Mouse (Mus musculus) E14TG2a.4 (cell line): ENCODE measurements at regions not wholly inside any gene's neighbourhood (a gene's known extent, or its start where the extent isn't known, plus 50 kb on each side); places are given as distances from the start of the nearest gene placed in this dataset.

Experiments used
- H3K27me3 ChIP-seq: 2 replicates; pipeline ENCODE4 v1.6.1; 2014; ENCODE audit warnings: low read length, control low read depth; ENCODE audit not compliant: insufficient read depth
- H3K36me3 ChIP-seq: 2 replicates; pipeline ENCODE4 v1.6.1; 2014; ENCODE audit warnings: low read length, control low read depth; ENCODE audit not compliant: insufficient read depth
- H3K4me1 ChIP-seq: replicated peaks from 2 replicates; pipeline ENCODE4 v1.6.1; 2014; ENCODE audit warnings: low read depth, low read length, control low read depth
- H3K4me3 ChIP-seq: replicated peaks from 2 replicates; pipeline ENCODE4 v1.5.1; 2014; ENCODE audit warnings: mild to moderate bottlenecking, low read length
- H3K9me3 ChIP-seq: 2 replicates; pipeline ENCODE4 v1.6.1; 2014; ENCODE audit warnings: low read length, control low read depth
- CTCF ChIP-seq: conservative IDR thresholded peaks from 2 replicates; pipeline ENCODE4 v1.5.1; 2014; ENCODE audit warnings: low read length
- NANOG ChIP-seq: IDR thresholded peaks from 2 replicates; pipeline ENCODE4 v1.6.1; 2014; ENCODE audit warnings: borderline replicate concordance, low read length, mixed read lengths
- POU5F1 ChIP-seq: IDR thresholded peaks from 2 replicates; pipeline ENCODE4 v1.6.1; 2014; ENCODE audit warnings: low read length, borderline replicate concordance

DNA sequence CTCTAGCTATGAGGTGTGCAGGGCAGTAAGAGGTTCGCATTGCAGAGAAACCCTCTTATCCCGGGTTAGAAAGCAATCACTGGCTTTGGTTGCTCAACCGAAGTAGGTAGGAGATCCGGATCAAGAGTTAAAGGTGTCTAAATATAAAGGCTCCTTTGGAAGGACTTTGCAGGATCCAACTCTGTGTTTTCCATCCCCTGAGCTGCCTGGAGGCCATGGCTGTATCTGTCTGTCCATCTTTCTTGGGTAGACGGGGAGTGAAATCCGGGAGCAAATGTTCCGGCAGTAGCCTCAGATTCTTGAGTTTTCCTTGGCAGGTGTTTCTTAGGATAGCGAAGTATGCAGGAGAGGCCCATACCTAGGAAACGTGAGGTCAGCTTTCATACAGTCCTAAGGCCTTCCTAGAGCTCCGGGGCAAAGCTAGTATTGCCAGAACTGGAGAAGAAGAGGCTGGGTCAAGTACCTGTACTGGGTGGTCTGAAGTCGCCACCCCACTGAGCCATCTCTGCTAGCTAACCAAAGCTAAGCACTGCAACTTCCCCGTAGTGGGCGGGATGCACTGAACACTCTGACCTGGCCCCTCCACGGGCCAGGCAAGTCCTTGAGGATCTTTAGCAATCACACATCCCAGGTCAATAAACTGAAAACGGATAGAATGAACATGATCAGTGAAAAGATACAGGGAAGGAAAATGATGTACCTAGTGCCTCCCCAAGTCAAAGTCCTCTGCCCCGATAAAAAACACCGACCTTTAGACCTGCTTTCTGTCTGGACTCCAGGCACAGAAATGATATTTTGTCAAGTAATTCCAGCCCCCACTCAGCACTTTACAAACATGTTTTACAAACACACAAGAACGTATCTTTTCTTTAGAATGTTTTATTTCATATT is 160.5 kb upstream of the Cypt12 start:
- TF ChIP-seq NANOG (no peak), CTCF (no peak), POU5F1 (no peak)
- Histone ChIP-seq H3K9me3 (no peaks in the 10 kb centered on the region), H3K4me3 (peak overlapping the region; percentile 29; the same call in 1 of the 2 replicates), H3K4me1 (peaks cover 45% of the 10 kb centered on the region), H3K27me3 (peaks cover 62% of the 10 kb centered on the region), H3K36me3 (no peaks in the 10 kb centered on the region)

DNA sequence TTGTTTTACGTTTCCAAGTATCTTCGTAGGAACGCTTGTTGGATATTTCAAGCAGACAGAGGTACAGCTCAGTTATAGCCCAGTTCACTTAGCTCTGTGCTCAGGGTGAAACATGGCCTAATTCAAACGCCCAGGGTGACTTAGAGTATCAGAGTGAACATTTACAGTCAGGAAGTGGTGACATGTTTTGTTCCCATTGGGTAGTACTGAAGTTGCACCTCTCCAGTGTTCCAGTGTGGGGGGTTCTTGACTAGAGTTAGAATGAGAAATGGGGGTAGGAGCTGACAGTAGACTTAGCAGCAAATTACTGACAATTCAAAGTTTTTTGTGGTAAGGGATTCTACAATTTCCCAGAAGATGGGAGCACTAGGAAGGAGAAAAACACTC is 159.9 kb upstream of the Cypt12 start:
- no peak for TF ChIP-seq CTCF
- no peak for TF ChIP-seq POU5F1
- no peak for TF ChIP-seq NANOG
- Histone ChIP-seq H3K4me1 (peaks cover 48% of the 10 kb centered on the region), H3K36me3 (no peaks in the 10 kb centered on the region), H3K9me3 (no peaks in the 10 kb centered on the region), H3K4me3 (no peak overlapping the region), H3K27me3 (peaks cover 65% of the 10 kb centered on the region)

DNA sequence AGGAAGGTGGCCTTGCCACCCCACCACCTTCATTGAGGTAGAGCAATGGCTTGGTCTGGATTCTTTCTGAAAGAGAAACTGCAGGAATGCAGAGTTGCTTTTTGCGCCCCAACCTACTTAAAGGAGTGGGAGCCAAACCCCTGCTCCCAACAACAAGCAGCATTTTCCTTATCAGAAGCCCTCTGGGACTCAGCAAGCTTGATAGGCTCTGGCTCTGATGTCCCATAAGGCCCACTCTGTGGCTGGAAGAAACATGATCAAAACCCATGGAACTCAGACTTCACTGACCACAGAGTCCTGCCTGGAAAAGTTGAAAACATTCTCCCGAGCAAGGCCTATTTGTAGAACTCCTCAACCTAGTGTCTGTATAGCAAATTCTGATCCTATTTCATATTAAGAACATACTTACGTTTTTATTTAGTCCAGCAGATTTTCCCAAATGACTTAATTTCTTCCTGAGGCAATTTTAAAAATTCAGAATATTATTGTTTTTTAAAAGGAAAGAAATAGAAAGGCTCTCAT is 159.4 kb upstream of the Cypt12 start:
- H3K9me3 ChIP-seq: no peaks in the 10 kb centered on the region
- TF ChIP-seq POU5F1 (no peak), CTCF (no peak), NANOG (no peak)
- no peaks in the 10 kb centered on the region for H3K36me3 ChIP-seq
- peaks cover 70% of the 10 kb centered on the region for H3K27me3 ChIP-seq
- H3K4me1 ChIP-seq: peaks cover 52% of the 10 kb centered on the region
- no peak overlapping the region for H3K4me3 ChIP-seq

DNA sequence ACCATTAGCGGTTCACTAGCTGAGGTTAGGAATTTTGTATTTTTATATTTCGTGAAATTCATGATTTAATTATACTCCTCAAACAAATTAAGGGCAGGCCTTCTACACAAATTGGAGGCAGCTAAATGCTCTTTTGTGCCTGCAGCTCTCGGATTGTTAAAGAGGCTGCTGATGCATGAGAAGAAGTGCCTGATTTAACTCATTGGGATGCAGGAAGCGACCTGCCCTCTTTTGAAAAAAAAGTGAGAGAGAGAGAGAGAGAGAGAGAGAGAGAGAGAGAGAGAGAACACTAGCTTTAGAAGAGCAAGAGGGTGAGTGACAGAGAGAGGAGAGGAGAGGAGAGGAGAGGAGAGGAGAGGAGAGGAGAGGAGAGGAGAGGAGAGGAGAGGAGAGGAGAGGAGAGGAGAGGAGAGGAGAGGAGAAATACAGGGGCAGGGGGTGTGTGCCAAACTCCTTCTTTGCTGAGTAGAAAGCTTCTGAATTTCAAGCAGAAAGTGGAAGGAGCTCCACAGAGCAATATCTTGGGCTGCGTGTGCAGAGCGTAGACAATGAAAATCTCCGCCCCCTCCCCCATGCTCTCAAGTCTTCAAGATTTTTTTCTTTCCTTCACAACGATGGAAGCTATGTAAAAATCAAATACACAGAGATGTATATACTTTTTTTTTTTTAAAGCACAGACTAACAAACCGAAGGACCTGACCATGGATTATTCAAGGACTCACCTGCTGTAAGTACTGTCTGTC is 158.6 kb upstream of the Cypt12 start:
- H3K4me3 ChIP-seq: no peak overlapping the region
- H3K9me3 ChIP-seq: no peaks in the 10 kb centered on the region
- H3K36me3 ChIP-seq: no peaks in the 10 kb centered on the region
- peaks cover 75% of the 10 kb centered on the region for H3K27me3 ChIP-seq
- TF ChIP-seq POU5F1: no peak
- no peak for TF ChIP-seq NANOG
- TF ChIP-seq CTCF: no peak
- H3K4me1 ChIP-seq: peaks cover 52% of the 10 kb centered on the region

DNA sequence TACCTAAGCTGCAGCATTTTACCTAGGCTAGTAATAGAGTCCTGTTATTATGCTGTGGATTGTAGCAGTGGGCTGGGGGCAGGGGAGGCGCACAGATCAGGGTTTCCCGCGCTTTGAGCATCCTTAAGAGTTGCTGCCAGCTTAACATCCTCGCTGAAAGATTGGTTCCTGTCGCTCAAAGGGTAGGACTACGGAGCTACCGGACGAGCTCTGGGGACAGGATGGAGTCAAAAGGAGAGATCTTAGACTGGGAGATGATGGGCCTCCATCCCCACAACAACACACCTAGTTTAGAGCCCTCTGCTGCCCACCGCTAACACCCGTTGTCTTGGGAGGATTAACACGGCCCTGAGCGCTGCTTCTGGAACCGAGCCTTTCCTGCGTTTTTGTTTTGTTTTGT is 157.9 kb upstream of the Cypt12 start:
- Histone ChIP-seq H3K4me1 (peaks cover 55% of the 10 kb centered on the region), H3K27me3 (peaks cover 78% of the 10 kb centered on the region), H3K36me3 (no peaks in the 10 kb centered on the region), H3K9me3 (no peaks in the 10 kb centered on the region), H3K4me3 (no peak overlapping the region)
- TF ChIP-seq NANOG (no peak), POU5F1 (no peak), CTCF (no peak)

DNA sequence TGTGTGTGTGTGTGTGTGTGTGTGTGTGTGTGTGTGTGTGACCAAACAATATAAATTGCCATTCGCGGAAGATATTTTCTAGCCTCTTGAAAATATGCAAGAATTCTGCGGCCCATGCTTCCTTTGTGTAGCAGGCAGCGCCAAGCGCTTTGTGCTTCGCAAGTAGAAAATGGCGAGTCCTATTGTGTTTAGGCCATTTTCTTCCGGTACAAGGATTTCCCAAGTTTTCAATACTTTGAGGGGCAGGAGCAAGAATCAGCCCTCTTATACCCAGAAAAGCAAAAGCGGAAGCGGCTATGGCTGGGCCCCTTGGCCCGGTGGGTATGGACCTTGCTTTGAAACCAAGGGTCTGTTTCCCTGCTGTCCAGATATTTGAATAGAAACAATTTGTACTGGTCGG is 157.4 kb upstream of the Cypt12 start:
- H3K27me3 ChIP-seq: peaks cover 78% of the 10 kb centered on the region
- H3K36me3 ChIP-seq: no peaks in the 10 kb centered on the region
- TF ChIP-seq POU5F1 (no peak), CTCF (no peak)
- peaks cover 54% of the 10 kb centered on the region for H3K4me1 ChIP-seq
- H3K4me3 ChIP-seq: no peak overlapping the region
- H3K9me3 ChIP-seq: no peaks in the 10 kb centered on the region

DNA sequence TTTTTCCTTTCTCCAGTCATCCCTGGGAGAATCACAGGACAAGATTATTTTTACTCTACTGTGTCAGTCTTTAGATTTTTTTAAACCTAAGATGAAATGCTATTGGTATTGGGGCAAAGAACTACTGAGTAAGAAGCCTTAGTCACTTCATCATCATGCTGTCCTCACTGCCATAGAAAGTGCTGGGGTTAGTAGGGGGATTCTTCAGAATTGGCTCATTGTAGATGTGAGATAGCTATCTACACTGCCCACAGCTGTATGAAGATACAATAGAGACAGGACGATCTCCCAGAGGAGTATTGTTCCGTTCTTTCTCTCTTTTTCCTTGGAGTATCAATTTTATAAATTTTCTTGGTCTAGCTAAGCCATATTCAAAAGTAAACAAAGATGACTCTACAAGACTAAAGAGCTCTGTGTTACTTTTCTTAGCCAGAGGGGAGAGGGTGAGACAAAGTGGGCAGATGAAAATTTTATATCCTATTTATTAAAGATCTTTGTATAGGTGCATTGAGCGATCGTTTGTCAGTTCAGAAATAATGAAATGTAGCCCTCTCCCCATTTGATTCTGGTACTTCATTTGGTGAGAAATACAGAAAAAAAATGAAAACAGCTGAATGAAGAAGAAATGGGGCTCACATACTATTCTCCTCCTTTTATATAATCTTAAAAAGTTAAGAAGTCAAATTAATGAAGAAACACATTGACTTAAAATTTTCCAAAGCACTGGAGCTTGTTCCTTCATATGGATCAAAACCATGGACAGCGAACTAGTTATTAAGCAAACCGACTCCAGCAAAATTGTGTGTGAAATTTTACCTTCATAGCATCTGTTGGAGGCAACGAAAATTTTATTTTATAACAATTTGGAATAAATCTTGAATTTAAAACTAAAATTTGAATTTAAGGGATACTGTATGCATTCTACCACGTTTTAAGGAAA is 156.6 kb upstream of the Cypt12 start:
- Histone ChIP-seq H3K9me3 (no peaks in the 10 kb centered on the region), H3K36me3 (no peaks in the 10 kb centered on the region), H3K27me3 (peaks cover 78% of the 10 kb centered on the region), H3K4me1 (peaks cover 53% of the 10 kb centered on the region), H3K4me3 (no peak overlapping the region)
- TF ChIP-seq CTCF (no peak), POU5F1 (no peak), NANOG (no peak)

DNA sequence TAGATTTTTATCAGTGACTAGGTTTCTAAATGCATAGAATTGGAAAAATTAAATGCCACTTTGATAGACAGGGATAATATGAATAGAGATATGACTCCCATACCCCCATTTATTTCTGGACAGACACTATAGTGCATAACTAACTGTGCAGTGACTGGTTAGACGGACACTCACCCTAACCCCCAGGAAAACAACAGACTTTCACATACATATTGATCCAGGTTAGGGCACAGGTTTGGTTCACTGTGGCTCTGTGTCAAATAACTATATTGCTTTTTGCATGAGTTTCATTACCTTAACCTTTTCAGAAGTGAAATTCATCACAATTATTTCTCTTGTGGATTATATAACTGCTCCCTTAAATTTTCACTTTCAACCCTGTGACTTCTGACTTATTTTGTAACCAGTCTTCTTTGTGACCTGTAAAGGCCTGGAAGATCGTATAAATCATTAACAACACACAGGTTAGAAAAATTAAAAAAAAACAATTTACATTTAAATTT is 155.6 kb upstream of the Cypt12 start:
- Histone ChIP-seq H3K27me3 (peaks cover 77% of the 10 kb centered on the region), H3K9me3 (no peaks in the 10 kb centered on the region), H3K36me3 (no peaks in the 10 kb centered on the region), H3K4me1 (peaks cover 49% of the 10 kb centered on the region), H3K4me3 (no peak overlapping the region)
- TF ChIP-seq NANOG (no peak), CTCF (no peak), POU5F1 (no peak)
